Mouse (Mus musculus): ENCODE measurements at regions not wholly inside any gene's neighbourhood (a gene's known extent, or its start where the extent isn't known, plus 50 kb on each side); places are given as distances from the start of the nearest gene placed in this dataset.
A peak's percentile ranks its signal among the peaks of the same experiment; 100 is the strongest.

- ATAC-seq (ENCODE audit: low FRiP score, low read depth): no peak
- Histone ChIP-seq H3K27me3 (no peaks in the 10 kb centered on the region), H3K36me3 (no peaks in the 10 kb centered on the region), H3K4me2 (no peak overlapping the region), H3K4me1 (replicated peaks) (peaks cover 19% of the 10 kb centered on the region), H3K4me3 (no peak overlapping the region), H3K9ac (no peak overlapping the region), H3K27ac (replicated peaks) (no peak overlapping the region; the same call in 1 of the 2 replicates), H3K9me3 (no peaks in the 10 kb centered on the region)
- WGBS: 22% methylated on average over 9 of the region's 9 CpGs
Measured at GRCm38 (mm10) chr5:77806334-77807157, 398.7 kb upstream of the Igfbp7 start.

- no peak overlapping the region for H3K27ac ChIP-seq (replicated peaks)
- WGBS: 64% methylated on average over 6 of the region's 6 CpGs
- H3K27me3 ChIP-seq: no peaks in the 10 kb centered on the region
- H3K36me3 ChIP-seq: no peaks in the 10 kb centered on the region
- no peak for ATAC-seq (ENCODE audit: low FRiP score, low read depth)
- no peak overlapping the region for H3K4me2 ChIP-seq
- no peak overlapping the region for H3K4me3 ChIP-seq
- H3K9me3 ChIP-seq: no peaks in the 10 kb centered on the region
- peaks cover 19% of the 10 kb centered on the region for H3K4me1 ChIP-seq (replicated peaks)
- H3K9ac ChIP-seq: no peak overlapping the region
Measured at GRCm38 (mm10) chr5:77805796-77806195, 398.0 kb upstream of the Igfbp7 start.

GRCm38 (mm10) chr5:77805303-77805702 lies 397.5 kb upstream of the Igfbp7 start:
- WGBS: 85% methylated on average over 1 of the region's 1 CpGs
- no peak overlapping the region for H3K4me2 ChIP-seq
- no peak for ATAC-seq (ENCODE audit: low FRiP score, low read depth)

GRCm38 (mm10) chr5:77804113-77804512 lies 396.3 kb upstream of the Igfbp7 start:
- Histone ChIP-seq H3K4me3 (no peak overlapping the region), H3K9ac (no peak overlapping the region), H3K4me1 (replicated peaks) (peaks cover 16% of the 10 kb centered on the region), H3K36me3 (no peaks in the 10 kb centered on the region), H3K27ac (replicated peaks) (peak overlapping the region; percentile 42; the same call in 1 of the 2 replicates), H3K4me2 (peak overlapping the region; percentile 22; the same call in 1 of the 2 replicates), H3K9me3 (no peaks in the 10 kb centered on the region), H3K27me3 (no peaks in the 10 kb centered on the region)
- 37% methylated on average over 9 of the region's 9 CpGs for whole genome bisulfite sequencing
- ATAC-seq (ENCODE audit: low FRiP score, low read depth): no peak

More at GRCm38 (mm10) chr5:77805303-77805702, 397.5 kb upstream of the Igfbp7 start:
- Histone ChIP-seq H3K4me3 (no peak overlapping the region), H3K9ac (no peak overlapping the region), H3K27me3 (no peaks in the 10 kb centered on the region), H3K36me3 (no peaks in the 10 kb centered on the region), H3K27ac (replicated peaks) (no peak overlapping the region), H3K4me1 (replicated peaks) (peaks cover 19% of the 10 kb centered on the region), H3K9me3 (no peaks in the 10 kb centered on the region)

- Histone ChIP-seq H3K4me3 (no peak overlapping the region), H3K9ac (no peak overlapping the region), H3K4me1 (replicated peaks) (peaks cover 15% of the 10 kb centered on the region), H3K9me3 (no peaks in the 10 kb centered on the region), H3K27me3 (no peaks in the 10 kb centered on the region), H3K27ac (replicated peaks) (no peak overlapping the region), H3K4me2 (peak overlapping the region; percentile 22; the same call in 1 of the 2 replicates), H3K36me3 (no peaks in the 10 kb centered on the region)
- WGBS: 46% methylated on average over 6 of the region's 6 CpGs
- no peak for ATAC-seq (ENCODE audit: low FRiP score, low read depth)
Measured at GRCm38 (mm10) chr5:77803562-77803961, 395.7 kb upstream of the Igfbp7 start.

GRCm38 (mm10) chr5:77796960-77797359 lies 389.1 kb upstream of the Igfbp7 start:
- no peaks in the 10 kb centered on the region for H3K36me3 ChIP-seq
- H3K4me2 ChIP-seq: no peak overlapping the region
- no peaks in the 10 kb centered on the region for H3K9me3 ChIP-seq
- no peak overlapping the region for H3K4me3 ChIP-seq
- ATAC-seq (ENCODE audit: low FRiP score, low read depth): no peak
- H3K27ac ChIP-seq (replicated peaks): no peak overlapping the region
- no peaks in the 10 kb centered on the region for H3K4me1 ChIP-seq (replicated peaks)
- WGBS: 76% methylated on average over 3 of the region's 3 CpGs
- no peaks in the 10 kb centered on the region for H3K27me3 ChIP-seq
- no peak overlapping the region for H3K9ac ChIP-seq

GRCm38 (mm10) chr5:77795766-77796165 lies 387.9 kb upstream of the Igfbp7 start:
- H3K36me3 ChIP-seq: no peaks in the 10 kb centered on the region
- H3K27me3 ChIP-seq: no peaks in the 10 kb centered on the region
- no peak for ATAC-seq (ENCODE audit: low FRiP score, low read depth)
- 63% methylated on average over 5 of the region's 5 CpGs for WGBS
- H3K27ac ChIP-seq (replicated peaks): no peak overlapping the region
- no peaks in the 10 kb centered on the region for H3K9me3 ChIP-seq
- H3K9ac ChIP-seq: no peak overlapping the region
- no peak overlapping the region for H3K4me2 ChIP-seq
- H3K4me3 ChIP-seq: no peak overlapping the region
- no peaks in the 10 kb centered on the region for H3K4me1 ChIP-seq (replicated peaks)

- Histone ChIP-seq H3K27me3 (no peaks in the 10 kb centered on the region), H3K27ac (replicated peaks) (no peak overlapping the region), H3K9ac (no peak overlapping the region), H3K9me3 (no peaks in the 10 kb centered on the region), H3K36me3 (no peaks in the 10 kb centered on the region), H3K4me2 (no peak overlapping the region), H3K4me3 (no peak overlapping the region), H3K4me1 (replicated peaks) (no peaks in the 10 kb centered on the region)
- peak; percentile 45; the same call in 1 of the 2 replicates for ATAC-seq (ENCODE audit: low FRiP score, low read depth)
- 54% methylated on average over 2 of the region's 2 CpGs for WGBS
Measured at GRCm38 (mm10) chr5:77783953-77784352, 376.1 kb upstream of the Igfbp7 start.

GRCm38 (mm10) chr5:77762426-77763042 lies 354.7 kb upstream of the Igfbp7 start:
- Histone ChIP-seq H3K4me3 (no peak overlapping the region), H3K27me3 (no peaks in the 10 kb centered on the region), H3K36me3 (no peaks in the 10 kb centered on the region), H3K4me2 (no peak overlapping the region), H3K4me1 (replicated peaks) (0 out of 2 replicates have a peak, but pooled peaks cover 3% of the 10 kb centered on the region), H3K27ac (replicated peaks) (peak overlapping the region; percentile 48), H3K9me3 (no peaks in the 10 kb centered on the region), H3K9ac (no peak overlapping the region)
- no peak for ATAC-seq (ENCODE audit: low FRiP score, low read depth)
- 60% methylated on average over 6 of the region's 6 CpGs for WGBS

- no peak for ATAC-seq (ENCODE audit: low FRiP score, low read depth)
- 0 out of 2 replicates have a peak, but pooled peaks cover 3% of the 10 kb centered on the region for H3K4me1 ChIP-seq (replicated peaks)
- 63% methylated on average over 6 of the region's 6 CpGs for WGBS
- no peaks in the 10 kb centered on the region for H3K27me3 ChIP-seq
- no peak overlapping the region for H3K4me3 ChIP-seq
- no peaks in the 10 kb centered on the region for H3K36me3 ChIP-seq
- no peaks in the 10 kb centered on the region for H3K9me3 ChIP-seq
- no peak overlapping the region for H3K27ac ChIP-seq (replicated peaks)
- H3K9ac ChIP-seq: no peak overlapping the region
- H3K4me2 ChIP-seq: no peak overlapping the region
Measured at GRCm38 (mm10) chr5:77762013-77762412, 354.2 kb upstream of the Igfbp7 start.

- 94% methylated on average over 1 of the region's 1 CpGs for WGBS
- ATAC-seq (ENCODE audit: low FRiP score, low read depth): no peak
- Histone ChIP-seq H3K9ac (no peak overlapping the region), H3K27ac (replicated peaks) (no peak overlapping the region), H3K4me2 (no peak overlapping the region), H3K4me1 (replicated peaks) (no peaks in the 10 kb centered on the region), H3K9me3 (no peaks in the 10 kb centered on the region), H3K27me3 (no peaks in the 10 kb centered on the region), H3K4me3 (no peak overlapping the region), H3K36me3 (no peaks in the 10 kb centered on the region)
Measured at GRCm38 (mm10) chr5:77748933-77749332, 341.1 kb upstream of the Igfbp7 start.

- Histone ChIP-seq H3K9ac (no peak overlapping the region), H3K4me1 (replicated peaks) (no peaks in the 10 kb centered on the region), H3K4me2 (no peak overlapping the region), H3K27ac (replicated peaks) (no peak overlapping the region), H3K36me3 (no peaks in the 10 kb centered on the region), H3K27me3 (no peaks in the 10 kb centered on the region), H3K9me3 (no peaks in the 10 kb centered on the region), H3K4me3 (no peak overlapping the region)
- ATAC-seq (ENCODE audit: low FRiP score, low read depth): no peak
- 60% methylated on average over 5 of the region's 5 CpGs for WGBS
Measured at GRCm38 (mm10) chr5:77746604-77747003, 338.8 kb upstream of the Igfbp7 start.

All from hindbrain, embryonic 15.5 days (tissue).